Mouse (Mus musculus): ENCODE results near the gene Gm11595. TPM values are rescaled to one million over a fixed set of nuclear protein-coding genes. Genes with fewer than 3 reads are reported as not detected.

Gm11595 gene
- polyA plus RNA-seq, 2 experiments: not detected

DNA sequence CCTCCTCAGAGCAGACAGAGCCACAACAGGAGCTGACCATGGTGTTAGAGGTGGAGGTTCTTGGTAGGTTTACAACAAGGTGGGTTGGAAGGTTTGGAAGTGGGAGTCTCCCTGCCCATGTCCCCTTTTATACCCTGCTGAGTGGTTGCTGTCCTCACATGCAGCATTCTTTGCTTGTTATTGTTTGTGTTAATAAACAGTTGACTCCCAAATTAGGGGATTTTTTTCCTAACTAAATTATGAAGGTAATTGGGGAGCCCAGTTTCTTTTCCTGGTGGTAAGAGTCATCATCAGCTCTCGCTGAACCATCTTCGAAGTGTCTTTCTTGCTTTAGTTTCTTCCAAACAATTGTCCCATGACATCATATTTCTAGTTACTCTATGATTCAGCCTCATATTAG lies 7.9 kb upstream of the Gm11595 start, which contains the start of gene Krtap4-8:
Krtap4-8 (minus strand) TSS at position 101 of the 400 bp plus-strand sequence.
- Histone ChIP-seq H3K4me1 (ENCODE audit: control insufficient read depth, insufficient read depth, low read length) (no peaks in the 10 kb centered on the region), H3K4me2 (replicated peaks; ENCODE audit: low read depth, low read length, severe bottlenecking) (no peak within 1 kb of the TSS), H3K27ac (replicated peaks; ENCODE audit: low read depth, low read length) (no peak within 1 kb of the TSS), H3K27me3 (ENCODE audit: control insufficient read depth, insufficient read depth, low read length) (no peaks in the 10 kb centered on the region), H3K9ac (ENCODE audit: low read depth, low read length, severe bottlenecking) (no peak within 1 kb of the TSS), H3K9me3 (ENCODE audit: control insufficient read depth, low read length) (no peaks in the 10 kb centered on the region), H3K4me3 (replicated peaks; ENCODE audit: low read length) (no peak within 1 kb of the TSS), H3K36me3 (ENCODE audit: control insufficient read depth, insufficient read depth, low read length) (no peaks in the 10 kb centered on the region)
- 95% methylated on average over 2 of the region's 2 CpGs for WGBS
- TF ChIP-seq POLR2A (IDR thresholded peaks at IDR 0.05; ENCODE audit: borderline replicate concordance, extremely low read depth, insufficient read depth, insufficient read length): no peak
- ATAC-seq (ENCODE audit: low FRiP score, low read depth) (no peak), DNase-seq (ENCODE audit: low spot score) (no peak)

- Histone ChIP-seq H3K9ac (ENCODE audit: low read depth, low read length, severe bottlenecking) (no peak overlapping the region), H3K4me2 (replicated peaks; ENCODE audit: low read depth, low read length, severe bottlenecking) (no peak overlapping the region), H3K27me3 (ENCODE audit: control insufficient read depth, insufficient read depth, low read length) (no peaks in the 10 kb centered on the region), H3K27ac (replicated peaks; ENCODE audit: low read depth, low read length) (no peak overlapping the region), H3K9me3 (ENCODE audit: control insufficient read depth, low read length) (no peaks in the 10 kb centered on the region), H3K36me3 (ENCODE audit: control insufficient read depth, insufficient read depth, low read length) (no peaks in the 10 kb centered on the region), H3K4me1 (ENCODE audit: control insufficient read depth, insufficient read depth, low read length) (no peaks in the 10 kb centered on the region), H3K4me3 (replicated peaks; ENCODE audit: low read length) (no peak overlapping the region)
- DNase-seq (ENCODE audit: low spot score) (no peak), ATAC-seq (ENCODE audit: low FRiP score, low read depth) (no peak)
- WGBS: 63% methylated on average over 7 of the region's 7 CpGs
- TF ChIP-seq POLR2A (IDR thresholded peaks at IDR 0.05; ENCODE audit: borderline replicate concordance, extremely low read depth, insufficient read depth, insufficient read length): no peak
These were observed 5.7 kb upstream of the Gm11595 start for GRCm38 (mm10) chr11:99778401-99778800.

DNA sequence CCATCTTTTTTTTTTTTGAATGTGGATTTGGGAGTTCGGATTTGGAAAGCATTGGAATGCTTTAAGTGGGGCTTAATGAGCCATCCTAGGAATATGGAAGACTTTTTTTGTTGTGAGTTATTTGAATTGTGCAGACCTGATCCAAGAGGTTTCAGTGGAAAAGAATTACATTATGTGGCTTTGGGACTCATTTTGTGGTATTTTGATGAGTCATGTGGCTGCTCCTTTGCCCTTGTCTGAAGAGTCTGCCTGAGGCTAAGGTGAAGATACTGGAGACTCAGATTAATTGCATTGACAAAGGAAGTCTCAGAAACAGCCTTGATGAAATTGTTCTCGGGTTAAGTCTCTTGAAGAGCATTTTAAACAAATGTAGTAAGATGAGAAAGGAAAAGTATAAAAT lies 4.3 kb downstream of the Gm11595 start:
- Histone ChIP-seq H3K4me3 (replicated peaks; ENCODE audit: low read length) (no peak overlapping the region), H3K27ac (replicated peaks; ENCODE audit: low read depth, low read length) (no peak overlapping the region), H3K9me3 (ENCODE audit: control insufficient read depth, low read length) (no peaks in the 10 kb centered on the region), H3K9ac (ENCODE audit: low read depth, low read length, severe bottlenecking) (no peak overlapping the region), H3K4me2 (replicated peaks; ENCODE audit: low read depth, low read length, severe bottlenecking) (no peak overlapping the region), H3K27me3 (ENCODE audit: control insufficient read depth, insufficient read depth, low read length) (no peaks in the 10 kb centered on the region), H3K4me1 (ENCODE audit: control insufficient read depth, insufficient read depth, low read length) (no peaks in the 10 kb centered on the region), H3K36me3 (ENCODE audit: control insufficient read depth, insufficient read depth, low read length) (no peaks in the 10 kb centered on the region)
- DNase-seq (ENCODE audit: low spot score) (no peak), ATAC-seq (ENCODE audit: low FRiP score, low read depth) (no peak)
- no peak for TF ChIP-seq POLR2A (IDR thresholded peaks at IDR 0.05; ENCODE audit: borderline replicate concordance, extremely low read depth, insufficient read depth, insufficient read length)
- 72% methylated on average over 2 of the region's 2 CpGs for whole genome bisulfite sequencing

GRCm38 (mm10) chr11:99758877-99759276 lies 13.8 kb downstream of the Gm11595 start:
- ATAC-seq (ENCODE audit: low FRiP score, low read depth) (no peak), DNase-seq (ENCODE audit: low spot score) (no peak)
- Histone ChIP-seq H3K4me1 (ENCODE audit: control insufficient read depth, insufficient read depth, low read length) (no peaks in the 10 kb centered on the region), H3K27me3 (ENCODE audit: control insufficient read depth, insufficient read depth, low read length) (no peaks in the 10 kb centered on the region), H3K36me3 (ENCODE audit: control insufficient read depth, insufficient read depth, low read length) (no peaks in the 10 kb centered on the region), H3K4me2 (replicated peaks; ENCODE audit: low read depth, low read length, severe bottlenecking) (no peak overlapping the region), H3K9ac (ENCODE audit: low read depth, low read length, severe bottlenecking) (no peak overlapping the region), H3K4me3 (replicated peaks; ENCODE audit: low read length) (no peak overlapping the region), H3K27ac (replicated peaks; ENCODE audit: low read depth, low read length) (no peak overlapping the region), H3K9me3 (ENCODE audit: control insufficient read depth, low read length) (no peaks in the 10 kb centered on the region)
- TF ChIP-seq POLR2A (IDR thresholded peaks at IDR 0.05; ENCODE audit: borderline replicate concordance, extremely low read depth, insufficient read depth, insufficient read length): no peak
- WGBS: 80% methylated on average over 1 of the region's 1 CpGs

- no peak for TF ChIP-seq POLR2A (IDR thresholded peaks at IDR 0.05; ENCODE audit: borderline replicate concordance, extremely low read depth, insufficient read depth, insufficient read length)
- Histone ChIP-seq H3K36me3 (ENCODE audit: control insufficient read depth, insufficient read depth, low read length) (no peaks in the 10 kb centered on the region), H3K4me3 (replicated peaks; ENCODE audit: low read length) (no peak overlapping the region), H3K27me3 (ENCODE audit: control insufficient read depth, insufficient read depth, low read length) (no peaks in the 10 kb centered on the region), H3K9ac (ENCODE audit: low read depth, low read length, severe bottlenecking) (no peak overlapping the region), H3K27ac (replicated peaks; ENCODE audit: low read depth, low read length) (no peak overlapping the region), H3K4me1 (ENCODE audit: control insufficient read depth, insufficient read depth, low read length) (no peaks in the 10 kb centered on the region), H3K4me2 (replicated peaks; ENCODE audit: low read depth, low read length, severe bottlenecking) (no peak overlapping the region), H3K9me3 (ENCODE audit: control insufficient read depth, low read length) (no peaks in the 10 kb centered on the region)
- no peak for DNase-seq (ENCODE audit: low spot score)
- WGBS: 88% methylated on average over 3 of the region's 3 CpGs
- no peak for ATAC-seq (ENCODE audit: low FRiP score, low read depth)
These were observed 28.7 kb downstream of the Gm11595 start for GRCm38 (mm10) chr11:99743985-99744384.

DNA sequence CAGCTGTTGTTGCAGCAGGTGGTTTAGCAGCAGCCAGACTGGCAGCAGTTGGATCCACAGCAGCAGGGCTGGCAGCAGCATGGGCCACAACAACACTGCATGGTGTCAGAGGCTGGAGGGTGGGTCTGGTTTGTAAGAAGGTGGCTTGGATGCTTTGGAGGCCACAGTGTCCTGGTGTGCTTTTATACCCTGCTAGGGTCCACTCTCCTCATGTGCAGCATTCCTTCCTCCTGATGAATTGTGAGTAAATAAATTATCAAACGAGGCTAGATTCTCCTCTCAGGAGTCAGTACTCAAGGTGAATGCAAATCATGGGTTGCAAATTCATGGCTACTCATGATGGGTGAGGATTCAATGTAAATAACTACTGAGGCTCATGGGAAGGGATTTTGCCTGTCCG lies 38.5 kb downstream of the Gm11595 start, which contains the start of gene Gm14180:
Gm14180 (minus strand) TSS at position 101 of the 400 bp plus-strand sequence.
- no peaks in the 10 kb centered on the region for H3K27me3 ChIP-seq (ENCODE audit: control insufficient read depth, insufficient read depth, low read length)
- no peak for DNase-seq (ENCODE audit: low spot score)
- WGBS: 69% methylated on average over 2 of the region's 2 CpGs
- ATAC-seq (ENCODE audit: low FRiP score, low read depth): no peak
- H3K4me3 ChIP-seq (replicated peaks; ENCODE audit: low read length): no peak within 1 kb of the TSS
- no peak within 1 kb of the TSS for H3K9ac ChIP-seq (ENCODE audit: low read depth, low read length, severe bottlenecking)
- no peaks in the 10 kb centered on the region for H3K36me3 ChIP-seq (ENCODE audit: control insufficient read depth, insufficient read depth, low read length)
- H3K9me3 ChIP-seq (ENCODE audit: control insufficient read depth, low read length): no peaks in the 10 kb centered on the region
- no peaks in the 10 kb centered on the region for H3K4me1 ChIP-seq (ENCODE audit: control insufficient read depth, insufficient read depth, low read length)
- no peak within 1 kb of the TSS for H3K4me2 ChIP-seq (replicated peaks; ENCODE audit: low read depth, low read length, severe bottlenecking)
- no peak within 1 kb of the TSS for H3K27ac ChIP-seq (replicated peaks; ENCODE audit: low read depth, low read length)
- no peak for TF ChIP-seq POLR2A (IDR thresholded peaks at IDR 0.05; ENCODE audit: borderline replicate concordance, extremely low read depth, insufficient read depth, insufficient read length)
